Mouse (Mus musculus) cerebellum, adult 2 months (tissue): ENCODE data around the gene Gng12.

Experiments
- CTCF ChIP-seq: fragments of 200-500 bp; IDR thresholded peaks from 2 replicates; pipeline ENCODE4 v1.5.1; 2011; ENCODE audit warnings: low read depth, mild to moderate bottlenecking, control low read depth, low read length, moderate library complexity, borderline replicate concordance; ENCODE audit not compliant: insufficient read depth
- POLR2A ChIP-seq: fragments of 200-500 bp; IDR thresholded peaks from 2 replicates; pipeline ENCODE4 v1.6.1; 2011; ENCODE audit warnings: low read length, control low read depth, borderline replicate concordance; ENCODE audit not compliant: insufficient read depth

DNA sequence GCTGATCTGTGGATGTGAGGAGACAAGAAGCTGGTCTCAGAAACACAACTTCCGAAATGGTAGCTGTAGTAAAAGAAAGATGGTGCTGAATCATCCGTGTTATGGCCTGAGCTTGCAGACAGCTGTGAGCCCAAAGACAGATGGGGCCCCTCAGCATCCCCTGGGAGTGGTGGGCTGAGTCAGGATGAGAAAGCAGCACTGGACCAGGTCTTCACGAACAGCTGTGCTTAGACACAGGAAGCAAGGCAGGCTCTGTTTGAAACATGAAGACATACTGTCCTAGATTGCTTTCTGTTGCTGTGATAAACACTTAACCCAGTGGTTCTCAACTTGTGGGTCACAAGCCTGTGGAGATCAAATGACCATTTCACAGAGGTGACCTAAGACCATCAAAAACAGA, 91.4 kb downstream of the Gng12 start:
- no peak for TF ChIP-seq CTCF
- TF ChIP-seq POLR2A = no peak
